Mouse (Mus musculus): ENCODE measurements around the gene Vmn1r163. TPM values are rescaled to one million over a fixed set of nuclear protein-coding genes. Genes with fewer than 3 reads are reported as not detected.
"Not testable (repeated sequence)": the region's sequence is repeated elsewhere in the genome, so short reads cannot be mapped to it uniquely, and the experiment has no call there.

The Vmn1r163 gene
- not detected in 2 replicates for polyA plus RNA-seq (2012; rRNA removed)

DNA sequence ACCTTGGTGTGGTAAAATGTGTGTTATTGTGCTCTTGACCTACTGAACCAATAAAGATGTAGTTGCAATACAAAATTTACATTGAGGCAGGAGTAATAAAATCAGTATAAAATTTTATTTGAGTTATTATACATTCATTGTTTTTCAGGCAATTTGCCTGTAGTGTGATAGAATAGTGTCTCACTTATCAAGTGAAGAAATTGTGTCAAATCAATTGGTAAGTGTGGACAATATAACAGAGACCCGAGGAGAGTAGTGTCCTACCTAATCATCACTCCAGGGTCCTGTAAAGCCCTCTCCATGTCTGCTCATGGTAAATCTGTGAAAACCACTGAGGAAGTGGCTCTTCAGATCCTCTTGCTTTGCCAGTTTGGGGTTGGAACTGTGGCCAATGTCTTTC is at the start of gene Vmn1r163:
TSS of gene Vmn1r163 (plus strand) at position 301 of the 400 bp plus-strand sequence.
- not testable (repeated sequence) for DNase-seq (ENCODE audit: low read depth)

DNA sequence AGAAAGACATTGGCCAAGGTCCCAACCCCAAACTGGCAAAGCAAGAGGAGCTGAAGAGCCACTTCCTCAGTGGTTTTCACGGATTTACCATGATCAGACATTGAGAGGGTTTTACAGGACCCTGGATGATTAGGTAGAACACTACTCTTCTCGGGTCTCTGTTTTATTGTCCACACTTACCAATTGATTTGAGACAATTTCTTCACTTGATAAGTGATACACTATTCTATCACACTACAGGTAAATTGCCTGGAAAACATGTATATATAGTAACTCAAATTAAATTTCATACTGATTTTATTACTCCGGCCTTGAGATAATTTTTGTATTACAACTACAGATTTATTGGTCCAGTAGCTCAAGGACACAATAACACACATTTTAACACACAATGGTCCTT is 35.5 kb upstream of the Vmn1r163 start, which contains the start of gene Gm4216:
TSS of gene Gm4216 (minus strand) at position 101 of the 400 bp plus-strand sequence.
- not testable (repeated sequence) for DNase-seq (ENCODE audit: low read depth)

DNA sequence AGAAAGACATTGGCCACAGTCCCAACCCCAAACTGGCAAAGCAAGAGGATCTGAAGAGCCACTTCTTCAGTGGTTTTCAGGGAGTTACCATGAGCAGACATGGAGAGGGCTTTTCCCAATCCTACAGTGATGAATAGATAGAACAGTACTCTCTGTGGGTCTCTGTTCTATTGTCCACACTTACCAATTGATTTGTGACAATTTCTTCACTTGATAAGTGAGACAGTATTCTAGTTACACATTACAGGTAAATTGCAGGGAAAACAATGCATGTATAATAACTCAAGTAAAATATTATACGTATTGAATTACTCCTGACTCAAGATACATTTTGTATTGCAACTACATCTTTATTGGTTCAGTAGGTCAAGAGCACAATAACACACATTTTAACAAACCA is 12.0 kb downstream of the Vmn1r163 start, which contains the start of gene Gm8720:
TSS of gene Gm8720 (minus strand) at position 101 of the 400 bp plus-strand sequence.
- not testable (repeated sequence) for DNase-seq (ENCODE audit: low read depth)

Other genes with a start within 250 kb of the Vmn1r163 start
- gene Vmn1r159, start 211.9 kb upstream of the Vmn1r163 start, polyA plus RNA-seq (2012; rRNA removed): not detected in 2 replicates
- not detected in 2 replicates for gene Vmn1r160, start 184.3 kb upstream of the Vmn1r163 start, polyA plus RNA-seq (2012; rRNA removed)
- gene Gm4214, start 70.9 kb upstream of the Vmn1r163 start, polyA plus RNA-seq (2012; rRNA removed): not detected in 2 replicates
- not detected in 2 replicates for gene Gm4216, start 35.6 kb upstream of the Vmn1r163 start, polyA plus RNA-seq (2012; rRNA removed)
- not detected in 2 replicates for gene Gm8720, start 11.9 kb downstream of the Vmn1r163 start, polyA plus RNA-seq (2012; rRNA removed)
- not detected in 2 replicates for gene Gm10662, start 88.9 kb downstream of the Vmn1r163 start, polyA plus RNA-seq (2012; rRNA removed)
- not detected in 2 replicates for gene Vmn1r165, start 161.8 kb downstream of the Vmn1r163 start, polyA plus RNA-seq (2012; rRNA removed)
- not detected in 2 replicates for gene Vmn1r166, start 196.1 kb downstream of the Vmn1r163 start, polyA plus RNA-seq (2012; rRNA removed)
- not detected in 2 replicates for gene Gm6902, start 223.4 kb downstream of the Vmn1r163 start, polyA plus RNA-seq (2012; rRNA removed)
- not detected in 2 replicates for gene Nlrp4e, start 245.7 kb downstream of the Vmn1r163 start, polyA plus RNA-seq (2012; rRNA removed)